Mouse (Mus musculus): Measurements from ENCODE around the gene Rad51d. TPM values are rescaled to one million over a fixed set of nuclear protein-coding genes. Genes with fewer than 3 reads are reported as not detected.
A peak's percentile ranks its signal among the peaks of the same experiment; 100 is the strongest.

Rad51d gene
- polyA plus RNA-seq, 1 experiment from 2014 or later = 10.0 TPM

DNA sequence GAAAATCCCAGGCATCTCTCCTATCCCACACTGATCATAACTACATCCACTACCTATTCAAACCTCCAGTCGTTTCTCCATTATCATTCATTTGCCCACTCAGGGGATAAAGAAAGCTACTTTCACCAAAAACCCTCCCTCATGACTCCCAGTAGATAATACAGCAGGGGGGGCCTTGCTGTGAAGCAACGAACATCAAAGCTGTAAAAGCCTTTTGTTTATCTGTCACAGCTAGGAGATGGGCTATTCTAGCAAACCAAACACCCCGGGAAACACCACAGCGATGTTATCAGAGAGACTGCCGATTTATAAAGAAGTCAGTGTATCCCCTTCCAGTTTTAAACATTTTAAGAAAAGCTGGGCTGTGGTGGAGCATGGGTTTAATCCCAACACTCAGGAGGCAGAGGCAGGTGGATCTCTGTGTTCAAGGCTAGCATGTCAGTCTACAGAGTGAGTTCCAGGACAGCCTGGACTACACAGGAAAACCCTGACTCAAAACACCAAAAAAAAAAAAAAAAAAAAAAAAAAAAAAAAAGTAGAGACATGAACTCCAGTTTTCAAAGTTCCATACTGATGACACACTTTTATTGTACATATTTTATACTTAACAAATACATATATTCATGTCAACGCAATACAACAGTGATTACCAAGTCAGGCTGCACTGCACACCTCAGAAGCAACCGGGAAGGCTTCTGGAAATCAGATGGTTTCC, 23.4 kb downstream of the Rad51d start:
- peak overlapping the region; percentile 57 for H3K9ac ChIP-seq
- 24% methylated on average over 7 of the region's 7 CpGs for WGBS (ENCODE audit: insufficient replicate concordance)
- H3K4me3 ChIP-seq = peak overlapping the region; percentile 32
- no peaks in the 10 kb centered on the region for H3K27me3 ChIP-seq (replicated peaks)
- peak overlapping the region; percentile 62 for H3K4me2 ChIP-seq
- H3K27ac ChIP-seq = peak overlapping the region; percentile 64
- peaks cover 77% of the 10 kb centered on the region for H3K4me1 ChIP-seq
- ATAC-seq = no peak
- H3K36me3 ChIP-seq = peaks cover 11% of the 10 kb centered on the region
- H3K9me3 ChIP-seq (replicated peaks) = no peaks in the 10 kb centered on the region

DNA sequence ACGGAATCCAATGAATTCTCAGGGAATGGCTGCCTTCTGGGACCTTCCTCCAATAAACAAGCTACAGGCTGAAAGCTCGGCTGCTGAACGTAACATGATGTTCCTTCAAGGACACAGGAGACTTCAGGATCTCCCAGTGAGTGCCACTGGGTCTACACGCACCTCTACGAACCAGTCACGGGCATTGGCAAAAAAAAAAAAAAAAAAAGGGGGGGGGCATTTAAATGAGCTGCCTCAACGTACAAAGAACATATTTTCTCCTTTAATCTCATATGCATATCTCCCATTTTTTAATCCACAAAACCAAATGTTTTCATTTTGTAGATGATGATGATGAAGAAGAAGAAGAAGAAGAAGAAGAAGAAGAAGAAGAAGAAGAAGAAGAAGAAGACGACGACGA, 24.5 kb downstream of the Rad51d start:
- 74% methylated on average over 10 of the region's 10 CpGs for WGBS (ENCODE audit: insufficient replicate concordance)
- H3K9me3 ChIP-seq (replicated peaks) = no peaks in the 10 kb centered on the region

GRCm38 (mm10) chr11:82863488-82863931, 26.9 kb downstream of the Rad51d start:
- Histone ChIP-seq H3K36me3 (peaks cover 28% of the 10 kb centered on the region), H3K4me1 (peaks cover 77% of the 10 kb centered on the region), H3K9me3 (replicated peaks) (no peaks in the 10 kb centered on the region), H3K4me2 (peak overlapping the region; percentile 40), H3K27me3 (replicated peaks) (no peaks in the 10 kb centered on the region), H3K27ac (peak overlapping the region; percentile 79), H3K9ac (peak overlapping the region; percentile 44; the same call in 1 of the 2 replicates), H3K4me3 (no peak overlapping the region)
- peak; percentile 66 for ATAC-seq
- WGBS (ENCODE audit: insufficient replicate concordance) = 52% methylated on average over 4 of the region's 4 CpGs

More for the DNA sequence above, 24.5 kb downstream of the Rad51d start:
- Histone ChIP-seq H3K27me3 (replicated peaks) (no peaks in the 10 kb centered on the region), H3K9ac (peak overlapping the region; percentile 57; the same call in 1 of the 2 replicates), H3K4me1 (peaks cover 88% of the 10 kb centered on the region), H3K4me3 (peak overlapping the region; percentile 32; the same call in 1 of the 2 replicates), H3K27ac (peak overlapping the region; percentile 64; the same call in 1 of the 2 replicates), H3K36me3 (peaks cover 17% of the 10 kb centered on the region), H3K4me2 (peak overlapping the region; percentile 62)
- ATAC-seq = no peak

DNA sequence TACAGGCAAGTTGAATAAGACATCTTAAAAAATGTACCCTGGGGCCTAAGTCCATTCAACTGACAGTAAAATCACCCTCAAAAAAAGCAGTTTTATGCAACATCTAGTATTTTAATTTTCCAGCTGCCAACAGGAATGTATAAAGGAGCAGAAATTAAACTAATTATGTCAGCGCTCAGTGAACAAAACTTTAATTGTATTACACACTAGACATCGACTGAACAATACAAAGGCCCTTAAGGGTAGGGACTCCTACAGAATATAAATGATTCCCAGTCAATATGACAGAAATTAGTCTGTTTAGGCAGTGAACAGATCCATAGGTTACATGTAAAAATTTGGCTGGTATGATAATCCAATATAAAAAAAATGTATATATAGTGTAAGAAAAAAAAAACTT, 27.4 kb downstream of the Rad51d start:
- no peaks in the 10 kb centered on the region for H3K27me3 ChIP-seq (replicated peaks)
- H3K9me3 ChIP-seq (replicated peaks) = no peaks in the 10 kb centered on the region
- ATAC-seq = no peak
- H3K4me2 ChIP-seq = peak overlapping the region; percentile 49
- peaks cover 75% of the 10 kb centered on the region for H3K4me1 ChIP-seq
- peaks cover 28% of the 10 kb centered on the region for H3K36me3 ChIP-seq
- peak overlapping the region; percentile 38; the same call in 1 of the 2 replicates for H3K9ac ChIP-seq
- WGBS (ENCODE audit: insufficient replicate concordance) = 83% methylated on average over 2 of the region's 2 CpGs
- no peak overlapping the region for H3K4me3 ChIP-seq
- peak overlapping the region; percentile 79 for H3K27ac ChIP-seq

- WGBS (ENCODE audit: insufficient replicate concordance) = 38% methylated on average over 9 of the region's 9 CpGs
- Histone ChIP-seq H3K4me3 (no peak overlapping the region), H3K36me3 (peaks cover 27% of the 10 kb centered on the region), H3K9me3 (replicated peaks) (no peaks in the 10 kb centered on the region), H3K27ac (peak overlapping the region; percentile 79), H3K27me3 (replicated peaks) (no peaks in the 10 kb centered on the region), H3K4me2 (peak overlapping the region; percentile 49), H3K4me1 (peaks cover 73% of the 10 kb centered on the region), H3K9ac (peak overlapping the region; percentile 38; the same call in 1 of the 2 replicates)
- peak; percentile 60 for ATAC-seq
These were observed 27.8 kb downstream of the Rad51d start for GRCm38 (mm10) chr11:82862638-82863037.

DNA sequence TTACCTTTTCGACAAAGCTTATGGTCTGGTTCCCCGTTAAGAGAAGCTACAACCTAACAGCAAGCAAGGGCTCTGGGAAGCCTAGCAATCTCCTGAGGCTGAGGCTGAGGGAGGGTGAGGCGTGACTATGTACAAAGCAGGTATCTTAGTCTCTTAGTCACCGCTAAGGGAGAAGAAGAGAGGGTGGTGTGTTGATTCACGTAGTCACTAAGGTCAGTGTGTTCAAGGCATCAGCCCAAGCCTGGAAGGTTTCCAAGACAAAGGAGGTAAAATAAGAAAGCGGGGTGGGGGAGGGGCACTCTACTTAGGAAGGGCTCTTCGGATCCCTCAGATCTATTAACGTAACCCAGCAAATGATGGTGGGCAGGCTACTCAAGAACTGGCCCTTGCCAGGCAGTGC, 28.9 kb downstream of the Rad51d start:
- WGBS (ENCODE audit: insufficient replicate concordance) = 79% methylated on average over 8 of the region's 8 CpGs
- Histone ChIP-seq H3K9me3 (replicated peaks) (no peaks in the 10 kb centered on the region), H3K27me3 (replicated peaks) (no peaks in the 10 kb centered on the region), H3K4me2 (no peak overlapping the region), H3K36me3 (peaks cover 23% of the 10 kb centered on the region), H3K9ac (no peak overlapping the region), H3K4me3 (no peak overlapping the region), H3K27ac (no peak overlapping the region), H3K4me1 (peaks cover 71% of the 10 kb centered on the region)
- no peak for ATAC-seq

- WGBS (ENCODE audit: insufficient replicate concordance) = 78% methylated on average over 6 of the region's 6 CpGs
- Histone ChIP-seq H3K4me3 (no peak overlapping the region), H3K36me3 (peaks cover 23% of the 10 kb centered on the region), H3K9ac (no peak overlapping the region), H3K27ac (no peak overlapping the region), H3K4me2 (no peak overlapping the region), H3K9me3 (replicated peaks) (no peaks in the 10 kb centered on the region), H3K27me3 (replicated peaks) (no peaks in the 10 kb centered on the region), H3K4me1 (peaks cover 71% of the 10 kb centered on the region)
- no peak for ATAC-seq
These were observed 29.7 kb downstream of the Rad51d start for GRCm38 (mm10) chr11:82860759-82861158.

DNA sequence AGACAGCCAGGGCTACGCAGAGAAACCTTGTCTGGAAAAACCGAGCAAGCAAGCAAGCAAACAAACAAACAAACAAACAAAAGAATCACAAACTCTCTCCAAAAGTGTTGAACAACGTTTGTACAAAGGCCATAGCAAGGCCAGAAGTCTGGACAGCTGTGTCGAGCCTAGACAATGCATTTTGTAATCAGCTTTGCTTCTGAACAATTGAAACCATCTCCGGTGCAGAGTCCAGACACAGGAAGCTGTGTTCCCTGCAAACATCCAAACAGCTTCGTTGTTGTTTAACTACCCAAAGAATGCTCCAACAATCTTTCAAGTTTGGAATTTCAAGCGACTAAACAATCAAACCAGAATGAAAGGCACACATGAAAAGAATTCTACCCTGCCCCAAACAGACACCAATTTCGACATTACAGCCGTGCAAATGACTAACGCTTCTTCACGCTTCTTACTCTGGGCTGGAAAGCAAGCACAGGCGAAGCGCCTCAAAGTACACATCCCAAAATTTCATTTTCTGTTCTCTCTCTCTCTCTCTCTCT, 33.0 kb downstream of the Rad51d start:
- 75% methylated on average over 13 of the region's 13 CpGs for WGBS (ENCODE audit: insufficient replicate concordance)
- Histone ChIP-seq H3K9me3 (replicated peaks) (no peaks in the 10 kb centered on the region), H3K27ac (peak overlapping the region; percentile 76), H3K36me3 (peaks cover 23% of the 10 kb centered on the region), H3K9ac (no peak overlapping the region), H3K27me3 (replicated peaks) (no peaks in the 10 kb centered on the region), H3K4me1 (peaks cover 74% of the 10 kb centered on the region), H3K4me2 (no peak overlapping the region), H3K4me3 (no peak overlapping the region)
- ATAC-seq = no peak

GRCm38 (mm10) chr11:82856032-82856431, 34.4 kb downstream of the Rad51d start:
- Histone ChIP-seq H3K27ac (peak overlapping the region; percentile 76; the same call in 1 of the 2 replicates), H3K36me3 (peaks cover 18% of the 10 kb centered on the region), H3K27me3 (replicated peaks) (no peaks in the 10 kb centered on the region), H3K9me3 (replicated peaks) (no peaks in the 10 kb centered on the region), H3K9ac (peak overlapping the region; percentile 25; the same call in 1 of the 2 replicates), H3K4me1 (peaks cover 74% of the 10 kb centered on the region), H3K4me3 (no peak overlapping the region), H3K4me2 (0 out of 2 replicates have a peak overlapping the region, but pooled peaks have one; percentile 52)
- no peak for ATAC-seq
- WGBS (ENCODE audit: insufficient replicate concordance) = 79% methylated on average over 10 of the region's 10 CpGs

- Histone ChIP-seq H3K27me3 (replicated peaks) (no peaks in the 10 kb centered on the region), H3K36me3 (peaks cover 12% of the 10 kb centered on the region), H3K4me1 (peaks cover 74% of the 10 kb centered on the region), H3K9me3 (replicated peaks) (no peaks in the 10 kb centered on the region), H3K4me3 (no peak overlapping the region), H3K4me2 (peak overlapping the region; percentile 52), H3K9ac (peak overlapping the region; percentile 25), H3K27ac (peak overlapping the region; percentile 76)
- WGBS (ENCODE audit: insufficient replicate concordance) = 64% methylated on average over 9 of the region's 9 CpGs
- ATAC-seq = peak; percentile 93
These were observed 35.0 kb downstream of the Rad51d start for GRCm38 (mm10) chr11:82855327-82855973.

DNA sequence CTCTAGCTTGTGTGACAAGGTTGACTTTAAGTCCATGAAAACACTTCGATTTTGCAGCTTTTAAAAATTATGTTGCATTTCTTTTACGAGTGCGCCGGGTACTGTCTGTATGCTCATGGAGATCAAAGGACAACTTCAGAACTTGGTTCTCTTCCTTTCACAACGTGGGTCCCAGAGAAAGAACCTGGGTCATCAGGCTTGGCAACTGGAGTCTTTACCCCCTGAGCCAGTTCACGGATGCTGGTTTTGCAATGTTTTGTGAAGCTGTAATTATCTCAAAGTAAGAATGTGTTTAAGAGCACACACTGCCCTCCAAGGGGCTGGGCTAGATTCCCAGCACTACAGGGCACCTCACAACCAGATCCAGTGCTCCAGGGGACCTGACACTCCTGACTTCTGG, 36.3 kb downstream of the Rad51d start:
- peaks cover 6% of the 10 kb centered on the region; the same call in 1 of the 2 replicates for H3K36me3 ChIP-seq
- ATAC-seq = no peak
- no peaks in the 10 kb centered on the region for H3K27me3 ChIP-seq (replicated peaks)
- H3K4me2 ChIP-seq = 0 out of 2 replicates have a peak overlapping the region, but pooled peaks have one; percentile 6
- H3K4me3 ChIP-seq = no peak overlapping the region
- H3K4me1 ChIP-seq = peaks cover 88% of the 10 kb centered on the region
- peak overlapping the region; percentile 3; the same call in 1 of the 2 replicates for H3K9ac ChIP-seq
- 77% methylated on average over 6 of the region's 6 CpGs for WGBS (ENCODE audit: insufficient replicate concordance)
- H3K9me3 ChIP-seq (replicated peaks) = no peaks in the 10 kb centered on the region
- H3K27ac ChIP-seq = peak overlapping the region; percentile 54

DNA sequence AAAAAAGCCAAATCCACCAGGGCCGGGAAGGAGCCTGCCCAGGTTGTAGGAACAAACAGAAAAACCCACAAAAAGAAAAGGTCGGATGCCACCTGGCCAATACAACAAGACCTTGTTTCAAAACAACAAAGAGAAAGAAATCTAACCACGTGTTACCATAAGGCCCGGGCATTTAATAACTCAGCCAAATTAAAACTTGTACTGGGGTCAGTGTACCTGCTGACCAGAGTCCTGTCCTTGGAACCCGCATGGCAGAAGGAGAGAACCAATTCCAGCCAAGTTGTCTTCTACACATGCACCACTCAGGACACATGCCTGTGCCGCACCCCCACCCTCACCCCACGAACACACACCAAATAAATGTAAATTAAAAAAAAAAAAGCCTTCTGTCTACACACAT, 37.5 kb downstream of the Rad51d start:
- Histone ChIP-seq H3K4me3 (no peak overlapping the region), H3K9ac (peak overlapping the region; percentile 34), H3K27ac (peak overlapping the region; percentile 82), H3K36me3 (peaks cover 6% of the 10 kb centered on the region; the same call in 1 of the 2 replicates), H3K27me3 (replicated peaks) (no peaks in the 10 kb centered on the region), H3K4me1 (peaks cover 97% of the 10 kb centered on the region), H3K9me3 (replicated peaks) (no peaks in the 10 kb centered on the region), H3K4me2 (no peak overlapping the region)
- ATAC-seq = no peak
- 87% methylated on average over 7 of the region's 7 CpGs for WGBS (ENCODE audit: insufficient replicate concordance)

Data from liver, embryonic 12.5 days (tissue).